Mouse (Mus musculus) megakaryocyte, embryonic 14.5 days (primary cell): Measurements from ENCODE around the gene Sstr2. TPM values are rescaled to one million over a fixed set of nuclear protein-coding genes. Genes with fewer than 3 reads are reported as not detected.

Source experiments
- H3K27me3 ChIP-seq: replicated peaks from 2 replicates; pipeline ENCODE3; 2012; ENCODE audit warnings: inconsistent platforms
- H3K36me3 ChIP-seq: replicated peaks from 2 replicates; pipeline ENCODE3; 2012; ENCODE audit warnings: low read length, inconsistent platforms, mixed read lengths
- H3K4me1 ChIP-seq: 2 replicates; pipeline ENCODE4 v1.6.1; 2012; ENCODE audit warnings: inconsistent platforms
- H3K4me3 ChIP-seq: replicated peaks from 2 replicates; pipeline ENCODE3; 2012; ENCODE audit warnings: moderate library complexity, mild to moderate bottlenecking, inconsistent platforms
- H3K9me3 ChIP-seq: 2 replicates; pipeline ENCODE4 v1.6.1; 2012; ENCODE audit warnings: inconsistent platforms
- FLI1 ChIP-seq: IDR thresholded peaks from 2 replicates; pipeline ENCODE4 v1.6.1; 2012; ENCODE audit warnings: low read length, inconsistent platforms, mixed read lengths
- GATA1 ChIP-seq: IDR thresholded peaks from 3 replicates; pipeline ENCODE4 v1.6.1; 2012; ENCODE audit warnings: mixed read lengths, low read length, inconsistent platforms, borderline replicate concordance
- polyA plus RNA-seq: library from polyadenylated mRNA; stranded (reverse); fragments of >175 nt; gene quantifications from 2 replicates; pipeline ENCODE4 v1.2.3, GENCODE M21; 2012; ENCODE audit warnings: low replicate concordance; ENCODE audit not compliant: insufficient read depth

Sstr2 gene
- polyA plus RNA-seq, 1 experiment, result not detected

DNA sequence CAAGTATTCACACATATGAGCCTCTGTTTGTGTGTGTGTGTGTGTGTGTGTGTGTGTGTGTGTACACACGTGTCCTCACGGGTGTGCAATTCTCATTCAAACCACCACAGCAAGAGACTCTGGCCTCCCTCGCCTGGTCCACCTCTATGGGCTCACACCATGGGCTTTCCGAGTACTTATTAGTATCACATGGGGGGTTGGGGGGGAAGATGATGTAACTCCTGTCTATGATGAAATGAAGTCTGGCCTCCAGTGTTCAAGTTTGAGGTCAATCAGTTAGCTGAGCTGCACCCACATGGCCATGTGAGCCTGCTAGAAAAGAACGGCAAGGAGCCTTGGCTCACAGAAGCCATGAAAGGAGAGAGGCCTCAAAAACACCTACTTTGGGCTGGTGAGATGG, 14.3 kb downstream of the Sstr2 start:
- Histone ChIP-seq H3K36me3 (no peaks in the 10 kb centered on the region), H3K4me3 (no peak overlapping the region), H3K9me3 (peaks cover 27% of the 10 kb centered on the region), H3K27me3 (peaks cover 16% of the 10 kb centered on the region), H3K4me1 (no peaks in the 10 kb centered on the region)
- no peak for TF ChIP-seq FLI1
- TF ChIP-seq GATA1, result no peak

DNA sequence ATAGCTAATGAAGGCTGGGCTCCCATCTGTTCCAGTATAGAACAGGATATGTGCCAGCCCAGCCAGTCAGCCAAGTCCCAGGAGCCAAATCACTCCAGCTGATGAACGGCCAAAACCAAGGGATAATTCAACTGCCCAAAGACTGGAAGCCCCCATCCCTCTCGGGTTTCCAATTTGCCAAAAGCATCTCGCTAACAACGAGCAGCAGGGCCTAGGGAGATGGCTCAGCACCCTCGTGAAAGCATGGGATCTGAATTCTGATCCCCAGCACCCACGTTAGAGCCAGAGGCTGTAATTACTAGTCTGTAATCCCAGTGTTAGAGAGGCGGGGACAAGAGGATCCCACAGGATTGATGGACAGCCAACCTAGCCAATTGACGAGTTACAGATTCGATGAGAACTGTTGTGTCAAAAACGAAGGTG, 15.6 kb downstream of the Sstr2 start:
- H3K4me3 ChIP-seq, result no peak overlapping the region
- H3K36me3 ChIP-seq, result no peaks in the 10 kb centered on the region
- no peaks in the 10 kb centered on the region for H3K4me1 ChIP-seq
- TF ChIP-seq GATA1, result no peak
- no peak for TF ChIP-seq FLI1
- H3K27me3 ChIP-seq, result peaks cover 14% of the 10 kb centered on the region
- H3K9me3 ChIP-seq, result peaks cover 40% of the 10 kb centered on the region

GRCm38 (mm10) chr11:113638680-113639079, 19.5 kb downstream of the Sstr2 start:
- Histone ChIP-seq H3K27me3 (peaks cover 10% of the 10 kb centered on the region), H3K4me3 (no peak overlapping the region)
- TF ChIP-seq GATA1, result no peak
- TF ChIP-seq FLI1, result no peak

DNA sequence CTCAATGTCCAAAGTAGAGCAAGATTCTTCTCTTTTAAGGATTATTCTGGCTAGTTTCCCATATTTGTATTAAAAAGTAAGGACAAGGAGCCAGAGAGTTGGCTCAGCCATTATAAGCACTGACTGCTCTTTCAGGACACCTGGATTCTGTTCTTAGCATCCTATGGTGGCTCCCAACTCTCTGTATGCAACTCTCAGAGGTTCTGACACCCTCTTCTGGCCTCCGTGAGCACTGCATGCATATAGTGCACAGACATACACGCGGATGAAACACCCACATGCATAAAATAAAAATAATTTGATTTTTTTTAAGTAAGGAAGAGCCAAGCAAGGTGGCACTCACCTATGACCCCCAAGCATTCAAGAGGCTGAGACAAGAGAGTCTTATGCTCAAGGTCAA, 26.0 kb downstream of the Sstr2 start:
- TF ChIP-seq FLI1 (no peak), GATA1 (no peak)
- Histone ChIP-seq H3K9me3 (peaks cover 28% of the 10 kb centered on the region), H3K4me3 (no peak overlapping the region), H3K36me3 (no peaks in the 10 kb centered on the region), H3K4me1 (peaks cover 25% of the 10 kb centered on the region), H3K27me3 (peaks cover 11% of the 10 kb centered on the region)

More at GRCm38 (mm10) chr11:113638680-113639079, 19.5 kb downstream of the Sstr2 start:
- Histone ChIP-seq H3K4me1 (peaks cover 7% of the 10 kb centered on the region), H3K9me3 (peaks cover 52% of the 10 kb centered on the region), H3K36me3 (no peaks in the 10 kb centered on the region)

DNA sequence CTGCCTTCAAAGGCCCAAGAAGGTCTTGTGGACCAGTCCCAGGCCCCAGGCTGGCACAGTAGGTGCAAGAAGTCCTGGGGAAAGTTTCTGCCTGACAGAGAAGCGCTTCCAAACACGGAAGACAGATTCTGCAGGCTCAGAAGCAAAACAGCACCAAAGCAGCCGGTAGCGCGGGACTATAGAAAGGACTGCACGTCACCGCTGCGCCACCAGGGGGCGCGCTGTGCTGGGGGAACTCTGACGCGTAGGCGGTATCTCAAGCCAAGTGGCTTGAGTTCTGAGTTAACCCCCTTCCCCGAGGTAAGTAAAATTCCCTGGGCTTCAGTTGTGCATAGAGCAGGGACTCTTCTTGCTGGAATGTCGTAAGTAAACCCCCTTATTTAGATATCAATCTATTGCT, 29.0 kb downstream of the Sstr2 start:
- TF ChIP-seq GATA1 (no peak), FLI1 (no peak)
- Histone ChIP-seq H3K9me3 (peaks cover 19% of the 10 kb centered on the region), H3K27me3 (peaks cover 11% of the 10 kb centered on the region), H3K36me3 (peaks cover 24% of the 10 kb centered on the region), H3K4me3 (peak overlapping the region; percentile 100), H3K4me1 (peaks cover 30% of the 10 kb centered on the region)

DNA sequence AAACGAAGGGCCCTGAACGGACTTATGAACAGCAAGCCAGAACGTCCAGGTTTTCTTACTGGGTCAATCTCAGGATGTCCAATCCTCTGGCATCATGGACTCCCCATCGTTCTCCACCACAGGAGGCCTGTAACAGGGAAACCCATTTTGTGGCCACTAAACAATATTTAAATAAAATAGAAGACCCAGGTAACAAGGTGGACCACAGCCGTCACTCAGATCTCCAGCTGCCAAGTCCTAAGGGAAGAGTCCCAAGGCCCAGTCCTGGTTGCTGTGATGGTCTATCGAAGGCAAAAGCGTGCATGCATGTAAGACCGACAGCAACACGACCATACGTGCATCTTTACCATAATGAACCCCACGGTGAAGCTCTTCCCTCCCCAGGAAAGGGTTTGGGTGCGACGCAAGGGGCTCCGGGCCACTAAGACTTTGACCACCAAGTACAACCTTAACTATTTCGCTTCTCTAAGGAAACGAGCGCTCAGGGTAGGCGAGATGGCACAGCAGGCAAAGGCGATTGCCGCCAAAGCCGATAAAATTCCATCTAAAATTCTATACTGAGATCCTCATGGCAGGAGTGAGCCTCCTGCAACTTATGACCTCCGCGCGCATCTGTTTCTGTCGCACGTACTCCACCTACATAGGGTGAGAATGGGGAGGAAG, 29.7 kb downstream of the Sstr2 start, which contains the start of gene Cog1:
Gene Cog1 (plus strand): TSS at position 480 of the 663 bp plus-strand sequence.
- no peak for TF ChIP-seq FLI1
- no peak for TF ChIP-seq GATA1

GRCm38 (mm10) chr11:113649353-113650210, 30.4 kb downstream of the Sstr2 start, which contains the start of gene Slc39a11:
Gene Slc39a11, minus strand, starts transcription at chr11:113650079.
- TF ChIP-seq GATA1, result no peak
- no peak for TF ChIP-seq FLI1
- peaks cover 30% of the 10 kb centered on the region for H3K4me1 ChIP-seq

More for the DNA sequence above, 29.7 kb downstream of the Sstr2 start, which contains the start of gene Cog1:
- H3K27me3 ChIP-seq, result peaks cover 6% of the 10 kb centered on the region
- H3K4me3 ChIP-seq, result peak within 1 kb of the TSS; percentile 100
- peaks cover 18% of the 10 kb centered on the region for H3K9me3 ChIP-seq
- H3K4me1 ChIP-seq, result peaks cover 30% of the 10 kb centered on the region
- peaks cover 30% of the 10 kb centered on the region for H3K36me3 ChIP-seq

DNA sequence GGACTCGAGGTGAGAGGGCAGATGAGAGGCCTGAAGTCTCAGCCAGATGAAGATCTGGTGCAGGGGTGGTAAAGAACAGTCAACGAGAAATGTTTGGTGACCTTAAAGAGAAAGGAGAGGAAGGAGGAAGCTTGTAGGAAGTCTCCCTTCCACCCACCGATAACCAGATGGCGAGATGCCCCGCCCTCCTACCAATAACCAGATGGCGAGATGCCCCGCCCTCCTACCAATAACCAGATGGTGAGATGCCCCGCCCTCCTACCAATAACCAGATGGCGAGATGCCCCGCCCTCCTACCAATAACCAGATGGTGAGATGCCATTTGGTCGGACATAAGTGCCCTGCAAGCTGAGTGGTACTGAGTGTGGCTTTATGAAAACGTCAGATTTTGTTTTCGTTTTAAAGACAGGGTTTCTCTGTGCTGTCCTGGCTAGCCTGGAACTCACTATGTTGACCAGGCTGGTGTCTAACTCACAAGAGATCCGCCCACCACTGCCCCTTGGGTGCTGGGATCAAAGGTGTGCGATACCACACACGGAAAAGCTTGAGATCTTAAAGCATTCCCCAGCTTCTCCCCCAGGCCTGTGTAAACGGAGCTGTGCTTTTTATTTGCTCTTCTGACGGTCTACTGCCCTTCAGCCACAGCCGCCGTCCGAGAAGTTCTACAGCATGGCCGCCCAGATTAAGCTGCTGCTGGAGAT, 32.2 kb downstream of the Sstr2 start:
- H3K36me3 ChIP-seq, result peaks cover 56% of the 10 kb centered on the region
- peaks cover 30% of the 10 kb centered on the region for H3K4me1 ChIP-seq
- peaks cover 4% of the 10 kb centered on the region for H3K27me3 ChIP-seq
- H3K4me3 ChIP-seq, result no peak overlapping the region
- TF ChIP-seq GATA1 (no peak), FLI1 (no peak)
- H3K9me3 ChIP-seq, result no peaks in the 10 kb centered on the region

More at GRCm38 (mm10) chr11:113649353-113650210, 30.4 kb downstream of the Sstr2 start, which contains the start of gene Slc39a11:
- Histone ChIP-seq H3K9me3 (peaks cover 12% of the 10 kb centered on the region), H3K27me3 (peaks cover 5% of the 10 kb centered on the region), H3K36me3 (peaks cover 38% of the 10 kb centered on the region), H3K4me3 (peak within 1 kb of the TSS; percentile 100)

GRCm38 (mm10) chr11:113651907-113652273, 32.7 kb downstream of the Sstr2 start:
- no peaks in the 10 kb centered on the region for H3K9me3 ChIP-seq
- H3K4me1 ChIP-seq, result peaks cover 32% of the 10 kb centered on the region
- TF ChIP-seq GATA1 (no peak), FLI1 (no peak)
- H3K36me3 ChIP-seq, result peaks cover 61% of the 10 kb centered on the region
- no peaks in the 10 kb centered on the region for H3K27me3 ChIP-seq
- H3K4me3 ChIP-seq, result no peak overlapping the region
